Mouse (Mus musculus) T-cell, adult 66 days (primary cell): ENCODE measurements around the gene Rhox3h. TPM values are rescaled to one million over a fixed set of nuclear protein-coding genes. Genes with fewer than 3 reads are reported as not detected.

ENCODE experiments used
- total RNA-seq, 2 experiments: library from RNA; stranded (reverse); gene quantifications; 3 replicates in 1 of 2; 4 replicates in 1 of 2; pipeline ENCODE4 v1.2.4; 2023

The Rhox3h gene
- not detected for total RNA-seq

GRCm38 (mm10) chrX:37668664-37669063 is at the start of gene Rhox3h:
Gene Rhox3h (minus strand): TSS chrX:37668764.

GRCm38 (mm10) chrX:37673177-37673576 is 4.6 kb upstream of the Rhox3h start, which contains the start of gene Rhox2h:
Gene Rhox2h (minus strand): TSS chrX:37673277.

DNA sequence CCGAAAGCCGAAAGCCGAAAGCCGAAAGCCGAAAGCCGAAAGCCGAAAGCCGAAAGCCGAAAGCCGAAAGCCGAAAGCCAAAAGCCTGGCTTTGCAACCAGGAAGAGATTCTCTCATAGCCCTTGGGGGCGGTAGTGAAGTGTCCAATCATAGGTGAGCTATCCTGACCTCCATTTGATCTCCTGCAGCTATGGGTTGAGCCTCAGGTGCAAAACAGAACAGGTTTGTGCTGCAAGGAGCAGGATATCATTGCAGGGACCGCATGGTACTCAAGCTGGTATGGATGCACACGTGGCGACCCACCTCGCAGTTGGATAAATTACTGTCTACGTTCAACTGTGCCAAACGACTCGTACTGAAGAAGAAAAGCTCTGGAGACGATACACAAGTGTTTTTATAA is 17.3 kb downstream of the Rhox3h start, which contains the start of gene Rhox4g:
Gene Rhox4g (minus strand): TSS at position 101 of the 400 bp plus-strand sequence.

GRCm38 (mm10) chrX:37643370-37643769 is 25.2 kb downstream of the Rhox3h start, which contains the start of gene Rhox2g:
Gene Rhox2g (minus strand): TSS chrX:37643470.

DNA sequence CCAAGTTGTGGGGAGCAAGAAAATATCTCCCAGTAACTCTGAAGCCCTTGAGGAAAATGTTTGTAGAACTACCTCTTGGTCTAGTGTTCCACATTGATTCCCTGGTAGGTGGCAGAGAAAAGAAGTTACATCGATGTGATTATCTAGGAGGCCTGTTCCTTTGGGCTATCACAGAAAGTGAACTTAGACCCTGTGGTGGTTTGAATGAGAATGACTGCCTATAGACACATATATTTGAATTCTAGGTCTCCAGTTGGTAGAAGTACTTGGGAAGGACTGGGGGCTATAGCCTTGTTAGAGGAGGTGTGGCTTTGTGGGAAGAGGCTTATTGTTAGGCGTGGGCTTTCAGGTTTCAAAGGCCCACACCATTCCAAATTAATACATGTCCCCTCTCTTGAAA is 40.1 kb downstream of the Rhox3h start, which contains the start of gene Rhox3g:
Gene Rhox3g (minus strand): TSS at position 101 of the 400 bp plus-strand sequence.

Other genes with a start within 250 kb of the Rhox3h start
- not detected for gene Rhox4b, start 236.3 kb downstream of the Rhox3h start, total RNA-seq
- gene Rhox2c, start 215.1 kb downstream of the Rhox3h start, total RNA-seq: not detected
- gene Rhox3c, start 210.2 kb downstream of the Rhox3h start, total RNA-seq: not detected
- gene Rhox4c, start 188.4 kb downstream of the Rhox3h start, total RNA-seq: not detected
- gene Rhox2d, start 175.3 kb downstream of the Rhox3h start, total RNA-seq: not detected
- gene Rhox4d, start 154.4 kb downstream of the Rhox3h start, total RNA-seq: not detected
- not detected for gene Rhox2e, start 138.3 kb downstream of the Rhox3h start, total RNA-seq
- gene Rhox3e, start 126.7 kb downstream of the Rhox3h start, total RNA-seq: not detected
- gene Rhox4e, start 111.4 kb downstream of the Rhox3h start, total RNA-seq: not detected
- not detected for gene Rhox2f, start 97.4 kb downstream of the Rhox3h start, total RNA-seq
- gene Rhox3f, start 87.8 kb downstream of the Rhox3h start, total RNA-seq: not detected
- gene Rhox4f, start 61.1 kb downstream of the Rhox3h start, total RNA-seq: not detected
- gene Rhox3g, start 40.2 kb downstream of the Rhox3h start, total RNA-seq: not detected
- not detected for gene Rhox2g, start 25.3 kb downstream of the Rhox3h start, total RNA-seq
- not detected for gene Rhox4g, start 17.4 kb downstream of the Rhox3h start, total RNA-seq
- gene Rhox2h, start 4.5 kb upstream of the Rhox3h start, total RNA-seq: not detected
- not detected for gene Rhox5, start 136.1 kb upstream of the Rhox3h start, total RNA-seq
- not detected for gene Rhox6, start 158.1 kb upstream of the Rhox3h start, total RNA-seq
- gene Rhox7a, start 162.9 kb upstream of the Rhox3h start, total RNA-seq: not detected
- gene Rhox8, start 210.2 kb upstream of the Rhox3h start, total RNA-seq: not detected
- not detected for gene Rhox7b, start 228.5 kb upstream of the Rhox3h start, total RNA-seq
- not detected for gene Rhox9, start 233.0 kb upstream of the Rhox3h start, total RNA-seq